Mouse (Mus musculus) testis, adult 2 months (tissue): Measurements from ENCODE around the gene Rpia.

Experiments used
- CTCF ChIP-seq: fragments of 200-500 bp; IDR thresholded peaks from 2 replicates; pipeline ENCODE4 v1.5.1; 2012; ENCODE audit warnings: low read depth, mild to moderate bottlenecking, inconsistent platforms, low read length, moderate library complexity; ENCODE audit not compliant: control insufficient read depth, insufficient read depth, insufficient replicate concordance
- POLR2A ChIP-seq: fragments of 200-500 bp; IDR thresholded peaks from 2 replicates; pipeline ENCODE4 v1.6.1; 2012; ENCODE audit warnings: low read depth, mild to moderate bottlenecking, inconsistent platforms, low read length, moderate library complexity; ENCODE audit not compliant: control insufficient read depth

DNA sequence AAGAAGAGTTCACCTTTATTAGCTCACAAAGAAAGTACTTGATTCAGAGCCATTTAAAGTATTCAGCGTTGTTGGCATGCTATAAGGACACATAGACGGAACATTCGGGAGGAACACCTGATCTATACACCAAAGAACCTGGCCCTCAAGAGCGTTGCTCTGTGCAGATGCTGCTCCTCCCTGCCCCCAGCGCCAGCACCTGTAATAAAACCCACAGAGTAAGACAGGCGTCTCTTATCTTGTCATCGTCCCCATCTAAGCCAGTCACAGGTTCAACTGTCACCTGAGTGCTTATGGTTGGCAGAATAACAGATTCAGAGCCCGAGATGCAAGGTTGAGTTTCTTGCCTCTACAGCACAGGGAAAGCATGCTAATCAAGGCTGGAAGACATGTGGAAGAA, 23.4 kb upstream of the Rpia start:
- no peak for TF ChIP-seq POLR2A
- no peak for TF ChIP-seq CTCF
